8 mouse cellular contexts compared by ENCODE assay signal in the genomic region with DNA sequence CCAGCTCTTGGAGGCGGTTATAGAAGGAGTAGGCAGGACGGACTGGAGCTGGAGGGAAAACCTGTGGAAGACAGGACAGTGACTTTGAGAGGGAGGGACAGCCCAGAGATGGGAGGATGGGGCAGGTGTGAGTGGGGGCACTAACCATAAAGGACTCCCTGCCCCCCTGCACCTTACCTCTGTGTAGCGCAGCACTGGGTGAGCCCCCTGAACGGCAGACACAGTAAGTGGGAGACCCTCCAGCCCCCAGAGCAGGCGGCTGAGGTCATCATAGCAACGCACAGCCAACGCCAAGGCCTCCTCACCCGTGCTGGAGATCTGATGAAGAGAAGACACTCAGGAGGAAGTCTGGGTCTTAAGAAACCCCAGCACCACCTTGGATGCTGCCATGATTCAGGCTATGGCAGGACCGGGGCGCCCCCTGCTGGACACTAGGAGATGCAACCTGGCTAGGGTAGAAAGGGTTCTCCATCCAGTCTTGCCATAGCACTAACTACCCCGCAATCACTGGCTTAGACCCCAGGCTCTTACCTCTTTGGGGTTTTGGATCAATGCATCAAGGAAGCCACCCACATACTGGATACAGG. TPM values are rescaled to one million over a fixed set of nuclear protein-coding genes. Genes with fewer than 3 reads are reported as not detected.
DNase-seq lines count a peak whose midpoint lies in the region; ATAC-seq and TF ChIP-seq lines count a peak whose summit lies in the region.

No protein-coding gene starts in this region.

- no peak overlapping the region for H3K4me2 ChIP-seq in heart, embryonic 12.5 days
- no peak overlapping the region for H3K4me2 ChIP-seq in heart, postnatal 0 days (ENCODE audit: low read depth, low read length)

- peak; percentile 94 for DNase-seq in heart, adult 11 months
- DNase-seq in ES-E14 (ENCODE audit: low read depth, low spot score), result peak; percentile 84
- DNase-seq in heart, postnatal 0 days (ENCODE audit: low spot score), result peak; percentile 43
- peak; percentile 42 for DNase-seq in layer of hippocampus, adult 9-11 months
- DNase-seq in lung, postnatal 36 days, result peak; percentile 79
- peak; percentile 55 to 69 for DNase-seq in spleen, postnatal 14 days (ENCODE audit: low spot score in 2 of 2)

- in situ Hi-C loops in ES-E14 (cut with MboI; ENCODE audit: low sequenced_read_pairs in 2 of 2, unreplicated experiment in 2 of 2), result loop anchor here in 1 of 2 experiments (5.0 kb wide), 1 partner anchor 61 kb away; no protein-coding TSS in a partner anchor

- no peak overlapping the region for H3K4me3 ChIP-seq in heart, embryonic 12.5 days
- H3K4me3 ChIP-seq in ES-E14 (ENCODE audit: insufficient read depth in 1 of 2, low read depth in 1 of 2, low read length in 2 of 2, poor library complexity in 1 of 2, severe bottlenecking in 1 of 2), result no peak overlapping the region
- H3K4me3 ChIP-seq in cortical plate, adult 2 months (ENCODE audit: insufficient read depth, low read length), result no peak overlapping the region
- H3K4me3 ChIP-seq in heart, postnatal 0 days (ENCODE audit: low read depth, low read length), result no peak overlapping the region

- ATAC-seq in heart, embryonic 12.5 days (ENCODE audit: insufficient number of reproducible peaks, low FRiP score), result no peak
- peak; percentile 34; the same call in 1 of the 2 replicates for ATAC-seq in heart, postnatal 0 days (ENCODE audit: insufficient read depth, low read depth)

- peaks cover 88% of the 10 kb centered on the region for H3K36me3 ChIP-seq in heart, embryonic 12.5 days
- H3K36me3 ChIP-seq in ES-E14 (ENCODE audit: control insufficient read depth, insufficient read depth, low read length, poor library complexity, severe bottlenecking), result peaks cover 83% of the 10 kb centered on the region
- H3K36me3 ChIP-seq in heart, postnatal 0 days (replicated peaks; ENCODE audit: control insufficient read depth, insufficient read depth, low read length), result peaks cover 90% of the 10 kb centered on the region

- H3K27me3 ChIP-seq in heart, embryonic 12.5 days (replicated peaks), result no peaks in the 10 kb centered on the region
- H3K27me3 ChIP-seq in heart, postnatal 0 days (ENCODE audit: control insufficient read depth, insufficient read depth, low read length), result no peaks in the 10 kb centered on the region

- TF ChIP-seq CTCF in cortical plate, adult 2 months (IDR thresholded peaks at IDR 0.05; ENCODE audit: extremely low read depth, insufficient read depth, low read length), result peak; percentile 63
- TF ChIP-seq CTCF in heart, postnatal 0 days (IDR thresholded peaks at IDR 0.05; ENCODE audit: low read depth), result peak; percentile 79

- H3K4me1 ChIP-seq in heart, embryonic 12.5 days (replicated peaks), result peaks cover 8% of the 10 kb centered on the region
- H3K4me1 ChIP-seq in ES-E14 (ENCODE audit: control insufficient read depth in 2 of 2, insufficient read depth in 2 of 2, low read length in 2 of 2, poor library complexity in 1 of 2), result peaks cover 0 to 15% of the 10 kb centered on the region in 2 experiments; a peak in 3 of 4 replicates
- no peaks in the 10 kb centered on the region for H3K4me1 ChIP-seq in cortical plate, adult 2 months (ENCODE audit: control insufficient read depth, insufficient read depth, low read length)
- H3K4me1 ChIP-seq in heart, postnatal 0 days (ENCODE audit: control insufficient read depth, insufficient read depth), result peaks cover 6% of the 10 kb centered on the region; the same call in 1 of the 2 replicates

- H3K9me3 ChIP-seq in heart, embryonic 12.5 days (replicated peaks), result no peaks in the 10 kb centered on the region
- no peaks in the 10 kb centered on the region for H3K9me3 ChIP-seq in ES-E14 (ENCODE audit: control insufficient read depth, insufficient read depth, low read depth, low read length)
- H3K9me3 ChIP-seq in heart, postnatal 0 days (replicated peaks; ENCODE audit: control insufficient read depth, low read length), result no peaks in the 10 kb centered on the region

- no peak overlapping the region for H3K9ac ChIP-seq in heart, embryonic 12.5 days
- no peak overlapping the region for H3K9ac ChIP-seq in ES-E14 (ENCODE audit: insufficient read depth, low read depth, low read length, poor library complexity, severe bottlenecking)
- no peak overlapping the region for H3K9ac ChIP-seq in heart, postnatal 0 days (replicated peaks; ENCODE audit: low read depth, low read length)

- no peak for TF ChIP-seq EP300 in heart, postnatal 0 days (IDR thresholded peaks at IDR 0.05; ENCODE audit: low read depth)

- no peak overlapping the region for H3K27ac ChIP-seq in heart, embryonic 12.5 days (ENCODE audit: poor library complexity, severe bottlenecking)
- no peak overlapping the region for H3K27ac ChIP-seq in ES-E14 (ENCODE audit: insufficient read depth, low read depth, low read length, poor library complexity, severe bottlenecking)
- no peak overlapping the region for H3K27ac ChIP-seq in cortical plate, adult 2 months (ENCODE audit: insufficient read depth, low read length)
- no peak overlapping the region for H3K27ac ChIP-seq in heart, postnatal 0 days (ENCODE audit: low read depth)

- no peak for TF ChIP-seq POLR2A in cortical plate, adult 2 months (IDR thresholded peaks at IDR 0.05; ENCODE audit: extremely low read depth, insufficient read depth, low read length)

- 71% methylated on average over 11 of the region's 11 CpGs for WGBS in heart, embryonic 12.5 days
- 70% methylated on average over 11 of the region's 11 CpGs for WGBS in heart, postnatal 0 days

TF ChIP-seq in ES-E14, 5 proteins besides CTCF, POLR2A, EP300 and RAD21:
- TF ChIP-seq CHD2 (IDR thresholded peaks at IDR 0.05; ENCODE audit: low read depth, low read length), result no peak
- peak; percentile 75; the same call in 1 of the 2 replicates for TF ChIP-seq ZC3H11A (IDR thresholded peaks at IDR 0.05; ENCODE audit: borderline replicate concordance, low read depth, low read length)
- TF ChIP-seq MAFK (IDR thresholded peaks at IDR 0.05; ENCODE audit: insufficient read depth, low read depth, low read length), result no peak

RNA-seq across cellular contexts. Expression of a gene that starts 5.5 kb away (rescaled TPM):
- 21.6 and 22.0 TPM in 2 replicates for polyA plus RNA-seq in heart, embryonic 12.5 days (2016; fragmentation: Nextera tagmentation; extraction: Ambion mirVana)
- 67.5 and 69.4 TPM in 2 replicates for total RNA-seq in ES-E14 (2012; rRNA removed)
- polyA plus RNA-seq in cortical plate, adult 2 months (2012; rRNA removed), result 71.1 and 73.4 TPM in 2 replicates
- total RNA-seq in heart, postnatal 0 days (2014; rRNA removed; ENCODE audit: low replicate concordance), result 15.0 and 39.8 TPM in 2 replicates
- 6.6 and 7.3 TPM in 2 replicates for polyA plus RNA-seq in heart, postnatal 0 days (2015; fragmentation: Nextera tagmentation; extraction: Ambion mirVana)

RNA-seq across cellular contexts. Expression of a gene that starts 16.7 kb away (rescaled TPM):
- 77.4 and 87.7 TPM in 2 replicates for polyA plus RNA-seq in heart, embryonic 12.5 days (2016; fragmentation: Nextera tagmentation; extraction: Ambion mirVana)
- 47.4 and 52.3 TPM in 2 replicates for total RNA-seq in ES-E14 (2012; rRNA removed)
- polyA plus RNA-seq in cortical plate, adult 2 months (2012; rRNA removed), result 129 and 134 TPM in 2 replicates
- total RNA-seq in heart, postnatal 0 days (2014; rRNA removed; ENCODE audit: low replicate concordance), result 43.7 and 48.9 TPM in 2 replicates
- polyA plus RNA-seq in heart, postnatal 0 days (2015; fragmentation: Nextera tagmentation; extraction: Ambion mirVana), result 60.9 and 69.7 TPM in 2 replicates

RNA-seq across cellular contexts. Expression of a gene that starts 20.8 kb away (rescaled TPM):
- 2.2 and 2.6 TPM in 2 replicates for polyA plus RNA-seq in heart, embryonic 12.5 days (2016; fragmentation: Nextera tagmentation; extraction: Ambion mirVana)
- 62.9 and 87.0 TPM in 2 replicates for total RNA-seq in ES-E14 (2012; rRNA removed)
- 0.09 TPM in 1 of 2 replicates, not detected in the other for polyA plus RNA-seq in cortical plate, adult 2 months (2012; rRNA removed)
- total RNA-seq in heart, postnatal 0 days (2014; rRNA removed; ENCODE audit: low replicate concordance), result 0.54 and 6.3 TPM in 2 replicates
- polyA plus RNA-seq in heart, postnatal 0 days (2015; fragmentation: Nextera tagmentation; extraction: Ambion mirVana), result 0.19 and 0.36 TPM in 2 replicates

Comparison
In these comparisons a context has a peak if more than half of its experiments do, and no peak if none do; other contexts are left out.
1. DNase-seq: peak in every context shown above with its lines; median percentile 94 in heart, adult 11 months; 84 in ES-E14; 79 in lung, postnatal 36 days; 62 in spleen, postnatal 14 days; 43 in heart, postnatal 0 days; 42 in layer of hippocampus, adult 9-11 months.